Mouse (Mus musculus) intestine, postnatal 0 days (tissue): ENCODE measurements around the gene Pfdn5. TPM values are rescaled to one million over a fixed set of nuclear protein-coding genes. Genes with fewer than 3 reads are reported as not detected.

Experiments
- ATAC-seq: fragments of 200-750 bp; cut with Nextera tagmentation; 2 replicates; pipeline ENCODE4 v1.8.0; 2017; ENCODE audit warnings: mild to moderate bottlenecking, moderate TSS enrichment, moderate library complexity
- H3K27ac ChIP-seq: fragments of 300-500 bp; sonication (generic); 2 replicates; pipeline ENCODE4 v1.5.1; 2014; ENCODE audit warnings: mild to moderate bottlenecking, low read depth, low read length, moderate library complexity
- H3K27me3 ChIP-seq: fragments of 300-500 bp; sonication (generic); replicated peaks from 2 replicates; pipeline ENCODE4 v1.6.1; 2014; ENCODE audit warnings: low read length, mixed read lengths; ENCODE audit not compliant: control insufficient read depth, insufficient read depth
- H3K36me3 ChIP-seq: fragments of 300-500 bp; sonication (generic); 2 replicates; pipeline ENCODE4 v1.6.1; 2014; ENCODE audit warnings: mild to moderate bottlenecking, moderate library complexity; ENCODE audit not compliant: control insufficient read depth, insufficient read depth
- H3K4me1 ChIP-seq: fragments of 300-500 bp; sonication (generic); replicated peaks from 2 replicates; pipeline ENCODE4 v1.6.1; 2014; ENCODE audit warnings: antibody characterized with exemption, low read length, mixed read lengths; ENCODE audit not compliant: control insufficient read depth, insufficient read depth
- H3K4me2 ChIP-seq: fragments of 300-500 bp; sonication (generic); replicated peaks from 2 replicates; pipeline ENCODE4 v1.6.1; 2014; ENCODE audit warnings: low read depth, mild to moderate bottlenecking, moderate library complexity
- H3K4me3 ChIP-seq: fragments of 300-500 bp; sonication (generic); 2 replicates; pipeline ENCODE4 v1.5.1; 2014; ENCODE audit warnings: low read depth, low read length
- H3K9ac ChIP-seq: fragments of 300-500 bp; sonication (generic); 2 replicates; pipeline ENCODE4 v1.6.1; 2014; ENCODE audit warnings: mild to moderate bottlenecking, low read depth, low read length
- H3K9me3 ChIP-seq: fragments of 300-500 bp; sonication (generic); 2 replicates; pipeline ENCODE4 v1.6.1; 2016; ENCODE audit warnings: mixed run types; ENCODE audit not compliant: control insufficient read depth
- CTCF ChIP-seq: sonication (generic); IDR thresholded peaks from 2 replicates; pipeline ENCODE4 v1.5.1; 2016; ENCODE audit warnings: low read depth, mild to moderate bottlenecking, control low read depth, antibody characterized with exemption, moderate library complexity
- WGBS: fragments of 180-500 bp; shearing (Covaris S2); extraction: QIAGEN DNeasy Blood & Tissue Kit; methylation state at CpG from one replicate; pipeline ENCODE4 v1.1.7; 2014; 5-methylcytosine and 5-hydroxymethylcytosine counted together
- polyA plus RNA-seq: library from polyadenylated mRNA; unstranded; fragments of >200 nt; fragmentation: Nextera tagmentation; extraction: Ambion mirVana; gene quantifications from 2 replicates; pipeline ENCODE4 v1.2.1, GENCODE M21; 2015

The Pfdn5 gene
- polyA plus RNA-seq, 1 experiment from 2014 or later, result 341 TPM

DNA sequence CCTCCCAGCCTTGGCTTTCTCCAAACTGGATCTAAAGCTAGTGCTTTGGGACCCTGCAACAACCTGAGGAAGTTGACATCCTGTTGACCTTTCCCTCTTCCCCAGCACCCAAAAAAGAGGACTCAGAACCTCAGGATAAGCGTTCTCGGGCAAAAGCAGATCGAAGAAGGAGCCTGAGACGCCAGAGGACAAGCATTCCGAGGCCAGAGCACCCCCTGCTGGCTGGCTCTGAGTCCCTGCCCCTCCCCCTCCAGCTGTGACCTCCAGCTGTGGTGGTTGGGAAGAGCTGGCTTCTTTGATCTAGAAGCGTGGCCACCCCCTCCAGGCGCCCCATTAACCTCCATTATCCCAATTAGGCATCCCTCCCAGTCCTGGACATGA is 51.2 kb downstream of the Pfdn5 start:
- no peaks in the 10 kb centered on the region for H3K9me3 ChIP-seq
- peak overlapping the region; percentile 58 for H3K9ac ChIP-seq
- peak overlapping the region; percentile 99 for H3K4me2 ChIP-seq
- H3K4me1 ChIP-seq, result 0 out of 2 replicates have a peak, but pooled peaks cover 4% of the 10 kb centered on the region
- WGBS, result 0% methylated on average over 7 of the region's 7 CpGs
- H3K27me3 ChIP-seq, result no peaks in the 10 kb centered on the region
- H3K36me3 ChIP-seq, result no peaks in the 10 kb centered on the region
- H3K27ac ChIP-seq, result peak overlapping the region; percentile 35; the same call in 1 of the 2 replicates
- peak; percentile 97 for TF ChIP-seq CTCF
- peak; percentile 68 for ATAC-seq
- H3K4me3 ChIP-seq, result peak overlapping the region; percentile 66

DNA sequence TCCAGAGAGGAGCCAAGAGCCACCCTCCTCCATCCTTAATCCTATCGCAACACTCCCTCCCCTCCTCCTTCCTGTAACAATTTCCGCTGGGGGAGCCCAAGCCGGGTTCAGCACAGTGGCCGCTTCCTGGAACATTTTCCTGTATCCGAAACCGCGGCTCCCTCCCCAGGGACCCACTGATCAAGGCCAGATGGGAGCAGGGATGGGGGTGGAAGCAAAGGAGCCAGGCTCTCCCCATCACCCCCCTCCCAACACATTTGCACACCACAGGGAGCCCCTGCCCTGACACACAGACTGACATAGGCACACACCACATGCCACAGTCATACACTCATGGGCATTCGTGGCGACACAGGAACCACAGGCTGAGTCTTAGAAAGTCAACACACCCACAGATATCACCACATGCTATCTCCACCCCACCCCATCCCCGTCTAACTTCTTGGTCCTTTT is 51.9 kb downstream of the Pfdn5 start:
- Histone ChIP-seq H3K27me3 (no peaks in the 10 kb centered on the region), H3K9ac (no peak overlapping the region), H3K9me3 (no peaks in the 10 kb centered on the region), H3K4me2 (peak overlapping the region; percentile 99), H3K4me1 (0 out of 2 replicates have a peak, but pooled peaks cover 4% of the 10 kb centered on the region), H3K27ac (peak overlapping the region; percentile 50), H3K36me3 (no peaks in the 10 kb centered on the region), H3K4me3 (no peak overlapping the region)
- no peak for TF ChIP-seq CTCF
- WGBS, result 15% methylated on average over 10 of the region's 10 CpGs
- no peak for ATAC-seq

Other genes with a start within 250 kb of the Pfdn5 start
- gene Tns2, start 225.7 kb upstream of the Pfdn5 start, polyA plus RNA-seq, result 11.7 and 15.0 TPM in 2 replicates
- 26.3 and 26.7 TPM in 2 replicates for gene Spryd3, start 189.9 kb upstream of the Pfdn5 start, polyA plus RNA-seq
- gene Igfbp6, start 181.8 kb upstream of the Pfdn5 start, polyA plus RNA-seq, result 27.8 and 29.1 TPM in 2 replicates
- gene Soat2, start 175.6 kb upstream of the Pfdn5 start, polyA plus RNA-seq, result 52.7 and 56.7 TPM in 2 replicates
- gene Zfp740, start 122.9 kb upstream of the Pfdn5 start, polyA plus RNA-seq, result 14.1 and 16.0 TPM in 2 replicates
- gene Csad, start 121.4 kb upstream of the Pfdn5 start, polyA plus RNA-seq, result 22.8 and 26.8 TPM in 2 replicates
- gene Itgb7, start 94.2 kb upstream of the Pfdn5 start, polyA plus RNA-seq, result 2.6 and 2.9 TPM in 2 replicates
- 5.9 and 7.3 TPM in 2 replicates for gene Rarg, start 68.6 kb upstream of the Pfdn5 start, polyA plus RNA-seq
- gene Gm9918, start 55.6 kb upstream of the Pfdn5 start, polyA plus RNA-seq, result 0.07 TPM in 1 of 2 replicates, not detected in the other
- 80.4 and 81.1 TPM in 2 replicates for gene Mfsd5, start 46.7 kb upstream of the Pfdn5 start, polyA plus RNA-seq
- 4.7 and 5.4 TPM in 2 replicates for gene Espl1, start 29.9 kb upstream of the Pfdn5 start, polyA plus RNA-seq
- 35.8 and 41.5 TPM in 2 replicates for gene Myg1, start 5.6 kb downstream of the Pfdn5 start, polyA plus RNA-seq
- 15.0 and 16.8 TPM in 2 replicates for gene Aaas, start 24.7 kb downstream of the Pfdn5 start, polyA plus RNA-seq
- gene Sp7, start 41.1 kb downstream of the Pfdn5 start, polyA plus RNA-seq, result 0.07 and 0.14 TPM in 2 replicates
- gene Sp1, start 80.0 kb downstream of the Pfdn5 start, polyA plus RNA-seq, result 5.6 and 5.8 TPM in 2 replicates
- gene Amhr2, start 119.3 kb downstream of the Pfdn5 start, polyA plus RNA-seq, result 0.35 and 0.50 TPM in 2 replicates
- 394 and 398 TPM in 2 replicates for gene Prr13, start 132.9 kb downstream of the Pfdn5 start, polyA plus RNA-seq
- 109 and 115 TPM in 2 replicates for gene Pcbp2, start 144.4 kb downstream of the Pfdn5 start, polyA plus RNA-seq
- gene Gm10337, start 177.6 kb downstream of the Pfdn5 start, polyA plus RNA-seq, result 3.5 TPM in 1 of 2 replicates, not detected in the other
- 3.1 and 3.5 TPM in 2 replicates for gene Map3k12, start 190.9 kb downstream of the Pfdn5 start, polyA plus RNA-seq
- gene Tarbp2, start 192.1 kb downstream of the Pfdn5 start, polyA plus RNA-seq, result 50.2 and 50.4 TPM in 2 replicates
- gene Npff, start 198.8 kb downstream of the Pfdn5 start, polyA plus RNA-seq, result 1.1 TPM in 2 replicates